Mouse (Mus musculus): ENCODE results near the gene Thada.

Gene Thada

DNA sequence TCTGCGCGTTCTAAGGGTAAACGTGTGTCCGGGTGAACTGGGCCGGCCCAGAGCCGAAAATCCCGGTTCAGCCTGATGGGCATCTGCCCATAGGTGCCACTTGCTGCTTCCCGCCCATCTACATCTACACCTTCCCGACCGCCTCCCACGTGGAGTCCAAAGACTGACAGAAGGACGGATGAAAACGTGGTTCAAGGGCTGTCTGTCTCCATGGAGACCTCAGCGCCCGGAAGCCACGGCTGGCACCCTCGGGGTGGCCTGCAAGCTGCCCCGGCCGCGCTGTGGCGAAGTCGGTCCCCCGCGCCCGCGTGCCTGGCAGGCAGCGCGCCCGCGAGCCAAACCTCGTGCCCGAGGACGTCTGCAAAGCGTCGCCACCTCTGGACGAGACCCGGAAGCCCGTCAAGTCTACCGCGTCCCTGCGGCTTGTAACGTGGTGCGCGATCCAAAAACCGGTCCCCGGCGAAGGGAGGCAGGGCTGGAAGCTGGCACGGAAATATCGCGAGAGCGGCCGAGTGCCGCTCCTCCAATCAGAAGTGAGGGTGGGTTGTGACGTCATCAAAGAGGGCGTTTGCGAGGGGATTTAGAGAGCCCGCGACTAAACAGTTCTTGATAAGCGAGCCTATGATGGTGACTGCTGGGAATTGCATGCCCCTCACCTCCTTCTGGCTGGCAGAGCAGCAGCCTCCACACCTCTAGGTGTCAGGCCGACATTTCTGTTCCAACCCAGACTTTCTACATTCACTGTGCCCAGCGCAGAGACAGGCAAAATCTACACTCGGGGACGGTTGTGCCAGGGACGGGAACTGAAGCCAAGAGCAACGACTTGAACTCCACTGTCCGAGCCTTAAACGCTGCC is at the start of gene Thada:
Thada (minus strand) TSS at position 453 of the 856 bp plus-strand sequence.
- DNase-seq (ENCODE audit: low read depth in 2 of 2, low spot score in 2 of 2), result peak; percentile 99

DNA sequence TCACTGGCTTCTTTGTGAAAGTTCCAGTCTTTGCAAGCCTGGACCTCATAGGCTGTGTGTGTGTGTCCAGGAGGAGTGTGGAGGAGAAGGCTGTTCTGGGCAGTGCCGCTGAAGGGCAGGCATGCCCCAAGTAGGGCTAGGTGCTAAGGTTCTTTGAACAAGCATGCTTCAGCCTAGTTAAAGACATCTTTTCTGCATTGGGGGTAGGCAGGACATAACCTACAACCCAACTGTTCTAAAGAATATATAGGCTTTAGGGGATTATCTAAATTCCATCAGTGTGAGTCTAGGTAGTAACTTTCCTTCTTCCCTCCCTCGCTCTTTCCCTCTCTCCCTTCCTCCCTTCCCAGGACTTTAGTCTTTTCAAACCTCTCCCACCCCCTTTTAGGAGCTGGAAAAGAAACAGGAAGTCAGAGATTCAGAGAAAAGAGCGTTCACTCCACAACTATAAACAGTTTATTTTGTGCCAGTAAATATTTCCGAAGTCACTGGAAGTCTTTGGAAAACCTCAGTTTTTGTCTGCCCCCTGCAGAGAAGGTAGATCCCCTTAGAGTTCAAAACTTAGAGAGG is 46.6 kb upstream of the Thada start:
- no peak for DNase-seq (ENCODE audit: low read depth in 2 of 2, low spot score in 2 of 2)

- DNase-seq (ENCODE audit: low read depth in 2 of 2, low spot score in 2 of 2), result peak in 1 of 2 experiments; percentile 2
Measured at GRCm38 (mm10) chr17:84511682-84512515, 45.9 kb upstream of the Thada start, which contains the start of gene Plekhh2. Gene Plekhh2 (plus strand): TSS chr17:84511895.

DNA sequence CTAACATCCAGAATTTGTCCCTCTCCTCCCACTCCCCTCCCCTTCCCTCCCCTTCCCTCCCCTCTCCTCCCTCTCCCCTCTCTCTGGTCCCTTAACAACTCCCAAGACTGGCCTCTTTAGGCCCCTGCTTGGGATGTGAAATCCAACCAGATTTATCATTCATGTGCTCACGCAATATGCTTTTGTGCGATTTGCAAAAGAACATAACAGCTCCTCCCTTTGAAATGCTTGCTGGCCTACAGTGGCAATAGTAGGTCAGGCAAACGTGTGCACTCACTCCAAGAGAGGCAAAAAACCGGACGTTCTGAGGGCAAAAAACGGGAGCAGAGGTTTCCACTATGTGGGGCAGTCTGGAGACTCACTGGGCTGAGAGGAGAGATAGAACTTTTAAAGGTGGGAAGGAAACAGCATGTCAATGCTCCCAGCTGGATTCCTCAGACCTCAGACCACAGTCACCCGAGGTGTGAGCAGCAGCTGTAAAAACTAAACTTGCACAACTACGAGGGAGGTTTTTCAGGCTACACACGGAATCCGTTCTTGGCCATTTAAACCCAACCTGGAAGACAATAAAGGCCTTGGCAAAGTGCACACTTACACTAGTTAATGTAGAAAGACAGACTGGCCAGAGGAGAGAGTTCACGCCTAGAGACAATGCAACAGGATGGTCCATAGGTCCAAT is 45.1 kb upstream of the Thada start:
- DNase-seq (ENCODE audit: low read depth in 2 of 2, low spot score in 2 of 2), result no peak

GRCm38 (mm10) chr17:84510355-84510754 is 44.4 kb upstream of the Thada start:
- DNase-seq (ENCODE audit: low read depth in 2 of 2, low spot score in 2 of 2), result no peak

DNA sequence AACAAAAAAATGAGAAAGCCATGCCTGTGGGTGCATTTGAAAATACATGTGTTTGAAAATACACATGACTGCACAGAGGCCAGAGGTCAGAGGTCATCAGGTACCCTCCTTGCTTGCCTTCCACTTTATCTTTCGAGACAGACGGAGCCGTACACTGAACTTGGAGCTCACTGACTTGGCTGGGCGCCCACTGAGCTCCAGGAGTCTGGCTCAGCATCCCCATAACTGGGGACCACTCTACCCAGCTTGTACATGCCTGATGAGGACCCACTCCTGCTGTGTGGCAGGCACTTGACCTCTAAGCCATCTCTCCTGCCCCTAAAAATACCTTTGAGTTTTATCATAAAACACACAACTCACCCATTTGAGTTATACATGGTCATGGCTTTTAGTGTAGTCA is 43.2 kb upstream of the Thada start:
- DNase-seq (ENCODE audit: low read depth in 2 of 2, low spot score in 2 of 2), result no peak

- no peak for DNase-seq (ENCODE audit: low read depth in 2 of 2, low spot score in 2 of 2)
Measured at GRCm38 (mm10) chr17:84508736-84509135, 42.7 kb upstream of the Thada start.

DNA sequence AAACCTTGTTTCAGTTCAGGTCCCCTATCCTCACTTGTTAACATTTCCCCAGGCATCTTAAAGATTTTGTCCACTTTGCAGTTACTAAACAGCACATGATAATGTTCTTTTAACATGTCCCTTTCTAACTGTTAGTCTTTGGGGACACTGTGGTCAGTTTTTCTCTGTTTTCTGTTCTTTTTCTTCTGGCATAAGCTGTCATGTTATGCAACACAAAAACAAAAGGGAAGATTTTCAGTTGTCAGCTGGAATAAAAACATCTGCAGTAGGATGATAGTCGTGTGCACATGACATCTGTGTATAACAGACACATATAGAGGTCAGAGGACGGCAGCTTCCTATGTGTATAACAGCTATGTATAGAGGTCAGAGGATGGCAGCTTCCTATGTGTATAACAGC is 39.9 kb upstream of the Thada start:
- no peak for DNase-seq (ENCODE audit: low read depth in 2 of 2, low spot score in 2 of 2)

DNA sequence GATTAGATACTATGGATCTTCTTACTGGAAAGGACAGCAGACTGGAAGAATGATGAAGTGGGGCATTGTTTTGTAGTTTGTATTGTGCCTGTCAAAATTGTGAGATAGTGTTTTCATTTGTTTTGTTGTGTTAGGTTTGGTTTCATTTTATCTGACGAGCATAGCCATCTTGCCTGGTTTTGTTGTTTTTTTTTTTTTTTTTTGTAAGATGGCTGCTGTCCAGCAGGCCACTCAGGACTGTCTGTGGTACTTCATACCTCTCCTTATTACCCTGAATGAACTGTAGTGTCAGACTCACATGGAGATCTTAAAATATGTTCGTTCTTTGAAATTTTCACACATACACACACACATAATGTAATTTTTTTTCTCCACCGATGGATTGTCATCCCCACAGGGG is 36.3 kb upstream of the Thada start:
- DNase-seq (ENCODE audit: low read depth in 2 of 2, low spot score in 2 of 2), result no peak

DNA sequence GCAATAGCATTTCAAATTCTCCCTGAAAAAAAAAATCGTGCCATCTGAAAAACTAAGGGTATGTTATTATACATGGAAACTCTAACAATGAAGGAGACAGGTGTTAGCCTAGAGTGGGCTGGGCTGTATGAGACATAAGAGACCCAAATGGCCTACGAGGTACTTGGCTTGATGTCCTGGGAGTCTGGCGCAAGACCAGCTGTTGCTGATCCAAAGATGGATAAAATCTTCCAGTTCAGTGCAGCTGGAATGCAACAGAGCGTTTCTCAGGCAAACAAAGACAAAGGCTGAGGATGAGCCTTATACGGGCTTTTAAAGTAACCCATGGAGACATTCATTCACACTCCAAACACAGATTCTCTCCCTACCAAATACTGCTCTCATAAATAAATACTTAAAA is 32.6 kb upstream of the Thada start:
- DNase-seq (ENCODE audit: low read depth in 2 of 2, low spot score in 2 of 2), result no peak

DNA sequence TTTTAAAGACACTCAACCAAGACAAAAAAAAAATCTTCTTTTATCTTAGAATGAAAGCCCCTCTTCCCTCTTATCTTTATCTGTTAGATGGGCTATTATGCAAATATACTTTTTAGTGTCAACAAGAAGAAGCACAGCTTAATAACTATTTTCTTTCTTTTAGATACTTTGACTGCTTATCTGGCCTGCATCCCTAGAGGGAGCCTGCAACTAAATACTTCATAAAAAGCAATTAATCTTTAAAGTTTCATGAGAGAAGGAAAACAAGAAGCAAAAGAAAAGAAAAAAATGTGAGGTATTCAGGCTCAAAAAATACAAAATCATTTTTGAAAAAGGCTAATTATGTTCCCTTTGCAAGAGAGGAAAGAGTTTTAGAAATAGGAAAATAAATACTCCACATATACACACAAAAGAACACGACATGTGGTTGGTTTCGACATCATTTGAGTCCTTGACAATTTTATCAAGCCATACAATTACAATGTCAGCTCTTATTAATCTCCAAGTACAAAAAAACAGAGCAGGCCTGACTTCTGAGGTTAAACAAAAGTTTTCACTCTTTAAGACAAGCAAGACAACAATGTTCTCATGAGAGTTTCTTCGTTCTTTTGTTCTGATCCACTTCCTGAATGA is 32.1 kb upstream of the Thada start:
- no peak for DNase-seq (ENCODE audit: low read depth in 2 of 2, low spot score in 2 of 2)

GRCm38 (mm10) chr17:84497559-84497958 is 31.6 kb upstream of the Thada start:
- DNase-seq (ENCODE audit: low read depth in 2 of 2, low spot score in 2 of 2), result no peak

GRCm38 (mm10) chr17:84497026-84497425 is 31.0 kb upstream of the Thada start:
- no peak for DNase-seq (ENCODE audit: low read depth in 2 of 2, low spot score in 2 of 2)

- DNase-seq (ENCODE audit: low read depth in 2 of 2, low spot score in 2 of 2), result no peak
Measured at GRCm38 (mm10) chr17:84492255-84492880, 26.4 kb upstream of the Thada start.

- no peak for DNase-seq (ENCODE audit: low read depth in 2 of 2, low spot score in 2 of 2)
Measured at GRCm38 (mm10) chr17:84487415-84487814, 21.4 kb upstream of the Thada start.

DNA sequence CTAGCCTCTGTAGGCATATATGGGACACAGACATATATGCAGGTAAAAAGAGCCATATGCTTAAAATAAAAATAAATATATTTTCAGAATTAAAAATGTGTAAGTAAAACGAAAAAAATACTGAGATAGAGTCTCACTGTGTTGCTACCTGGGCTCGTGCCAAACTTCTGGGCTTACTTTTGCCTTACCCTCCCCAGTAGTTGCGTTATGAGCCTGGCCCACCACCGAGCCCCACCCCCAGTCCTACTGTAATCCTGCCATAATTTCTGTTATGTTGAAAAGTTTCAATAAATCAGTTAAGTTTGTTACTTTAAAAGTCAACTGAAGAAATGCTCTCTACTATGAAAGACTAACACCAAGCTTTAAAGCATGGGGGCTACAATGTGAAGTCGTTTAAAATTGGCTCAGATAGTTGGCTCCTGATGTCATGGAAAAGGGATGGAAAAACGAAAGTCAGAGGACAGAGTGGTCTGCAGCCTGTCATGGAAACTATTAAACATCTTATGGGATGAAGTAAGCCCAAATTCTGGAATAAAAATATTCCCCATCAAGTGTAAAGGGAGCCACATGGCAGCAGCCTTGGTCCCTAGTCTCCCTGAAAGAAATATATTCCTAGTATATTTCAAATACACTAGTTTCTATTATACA is 17.8 kb upstream of the Thada start:
- DNase-seq (ENCODE audit: low read depth in 2 of 2, low spot score in 2 of 2), result no peak

DNA sequence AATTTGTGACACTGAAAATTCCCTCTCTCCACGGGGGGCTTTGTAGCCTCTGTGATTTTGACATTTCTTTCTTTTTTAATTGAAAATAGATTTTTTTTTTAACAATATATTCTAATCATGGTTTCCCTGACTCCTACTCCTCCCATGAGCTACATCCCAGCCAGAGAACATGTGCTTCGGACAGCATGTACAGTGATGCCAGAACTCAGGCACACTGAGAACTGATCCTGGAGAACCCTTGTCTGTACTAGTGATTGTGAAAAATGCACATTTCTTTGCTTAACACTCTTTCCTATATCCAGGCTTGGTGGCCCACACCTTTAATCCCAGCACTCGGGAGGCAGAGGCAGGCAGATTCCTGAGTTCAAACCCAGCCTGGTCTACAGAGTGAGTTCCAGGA is 16.8 kb upstream of the Thada start:
- no peak for DNase-seq (ENCODE audit: low read depth in 2 of 2, low spot score in 2 of 2)

DNA sequence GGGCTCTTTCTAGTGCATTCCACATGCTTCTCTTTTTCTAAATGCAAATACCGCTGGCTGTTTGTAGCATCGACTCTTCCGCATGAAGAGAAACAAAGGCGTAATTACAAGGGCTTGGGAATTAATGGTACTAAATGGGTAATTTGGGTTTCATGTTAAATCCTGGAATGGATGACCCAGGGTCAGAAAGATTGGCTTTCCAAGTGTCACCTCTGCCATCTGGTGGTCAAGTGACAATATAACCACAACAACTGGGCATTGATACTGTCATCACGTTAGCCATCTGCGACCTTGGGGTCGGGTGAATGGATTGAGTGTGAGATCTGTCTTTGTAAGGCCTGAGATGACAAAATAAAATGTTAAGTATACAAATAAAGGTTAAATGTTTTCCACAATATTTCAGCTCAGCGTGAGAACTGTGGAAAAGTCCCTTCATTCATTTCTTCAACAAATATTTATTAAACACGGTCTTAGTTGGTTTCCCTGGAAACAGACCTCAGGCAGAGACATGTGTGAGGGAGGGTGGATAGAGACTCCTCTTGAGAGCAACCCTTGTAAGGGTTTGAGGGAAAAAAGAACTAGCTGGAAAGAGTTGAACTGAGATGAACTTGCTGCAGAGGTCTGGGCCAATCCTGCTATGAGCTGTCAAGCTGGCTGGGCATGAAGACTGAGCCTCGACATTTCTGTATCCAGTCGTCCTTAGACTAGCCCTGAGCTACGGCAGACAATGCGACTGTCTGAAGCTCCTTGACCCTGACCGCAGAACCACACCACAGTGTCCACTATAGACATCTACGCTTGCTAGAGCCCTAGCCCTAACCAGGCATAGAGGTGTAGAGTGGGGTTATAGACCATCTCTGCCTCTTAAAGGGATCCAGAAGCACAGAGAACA is 14.7 kb upstream of the Thada start:
- DNase-seq (ENCODE audit: low read depth in 2 of 2, low spot score in 2 of 2), result no peak

DNA sequence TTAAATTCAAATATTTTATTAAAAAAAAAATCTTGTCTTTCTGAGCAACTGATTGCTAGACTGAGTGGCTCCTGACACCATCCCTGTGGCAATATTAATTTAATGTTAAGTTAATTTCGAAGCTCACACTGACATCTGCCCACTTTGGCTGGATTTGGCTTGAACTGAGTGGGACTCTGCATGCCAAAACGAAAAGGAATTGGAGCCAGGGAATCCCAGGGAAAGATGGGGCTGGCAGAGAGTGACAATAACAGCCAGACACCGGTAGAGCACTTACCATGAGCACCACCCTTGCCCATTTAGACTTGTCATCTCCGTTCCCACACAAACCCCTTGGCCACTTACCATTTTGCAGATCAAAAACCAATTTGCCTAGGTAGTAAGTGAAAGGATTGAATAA is 12.3 kb upstream of the Thada start:
- DNase-seq (ENCODE audit: low read depth in 2 of 2, low spot score in 2 of 2), result no peak

All from CD8-positive naive resting alpha-beta T cell, adult 2 months (primary cell).